ENCODE assay signal across 8 mouse cellular contexts in the genomic region with DNA sequence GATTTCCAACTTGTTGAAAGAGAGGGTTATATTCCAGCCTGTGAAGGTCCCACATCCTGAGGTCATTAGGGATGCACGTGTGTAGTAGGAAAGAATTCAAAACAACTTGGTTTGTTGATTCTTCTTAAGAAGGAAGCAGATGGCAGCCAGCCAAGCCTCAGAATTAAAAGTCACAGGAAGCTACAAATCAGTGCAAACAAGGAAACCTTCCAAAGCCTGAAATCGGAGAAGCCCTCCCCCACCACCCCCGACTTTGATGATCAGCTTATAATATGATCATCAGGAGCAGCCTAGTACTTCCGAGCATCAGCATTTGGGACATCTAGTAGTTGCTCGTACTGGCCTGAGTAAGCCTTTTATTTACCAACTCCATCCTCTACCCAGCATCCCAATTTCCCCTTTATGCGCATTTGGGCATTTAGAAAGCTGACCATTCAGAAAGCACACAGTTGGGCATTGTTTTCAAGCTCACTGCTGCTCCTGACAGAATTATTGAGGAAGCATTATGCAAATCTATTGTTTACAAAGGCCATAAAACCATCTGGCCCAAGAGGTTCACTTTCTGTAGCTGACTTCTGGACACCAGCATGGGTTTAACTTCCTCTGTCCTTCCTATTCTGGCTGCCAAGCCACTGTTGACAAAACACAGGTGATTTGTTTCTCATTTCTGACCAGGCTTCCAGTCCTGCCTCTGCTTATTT. TPM values are rescaled to one million over a fixed set of nuclear protein-coding genes. Genes with fewer than 3 reads are reported as not detected.
DNase-seq lines count a peak whose midpoint lies in the region; ATAC-seq and TF ChIP-seq lines count a peak whose summit lies in the region.

No protein-coding gene starts in this region.

- H3K36me3 ChIP-seq in liver, adult 2 months (ENCODE audit: control insufficient read depth, insufficient read depth, low read length): no peaks in the 10 kb centered on the region
- no peaks in the 10 kb centered on the region for H3K36me3 ChIP-seq in liver, embryonic 12.5 days

- TF ChIP-seq POLR2A in liver, adult 2 months (IDR thresholded peaks at IDR 0.05; ENCODE audit: extremely low read depth, insufficient read depth, low read length): no peak

- TF ChIP-seq CTCF in liver, adult 2 months (IDR thresholded peaks at IDR 0.05; ENCODE audit: low read depth, low read length): no peak

- no peaks in the 10 kb centered on the region for H3K27me3 ChIP-seq in liver, adult 2 months (ENCODE audit: control insufficient read depth, insufficient read depth, low read length)
- H3K27me3 ChIP-seq in liver, embryonic 12.5 days (replicated peaks): no peaks in the 10 kb centered on the region

- H3K4me2 ChIP-seq in liver, embryonic 12.5 days: no peak overlapping the region

- WGBS in liver, adult 2 months: 53% methylated on average over 6 of the region's 6 CpGs
- 40% methylated on average over 6 of the region's 6 CpGs for WGBS in liver, embryonic 12.5 days (ENCODE audit: insufficient replicate concordance)

- DNase-seq in liver, adult 2 months (ENCODE audit: extremely low read depth, low read depth, low spot score): peak; percentile 11
- DNase-seq in adrenal gland, adult (ENCODE audit: inconsistent age in 2 of 2, low spot score in 1 of 2): peak; percentile 20 to 63
- peak; percentile 67 for DNase-seq in forelimb bud, embryonic 11.5 days (ENCODE audit: low read depth, low spot score)
- peak; percentile 65 for DNase-seq in kidney, adult 18-20 months
- DNase-seq in lung, postnatal 14 days: peak; percentile 56
- no peak for DNase-seq in urinary bladder, adult 2 months (ENCODE audit: low spot score)

- no peak overlapping the region for H3K27ac ChIP-seq in liver, adult 2 months (replicated peaks; ENCODE audit: insufficient read depth, low read depth, low read length)
- H3K27ac ChIP-seq in liver, embryonic 12.5 days: no peak overlapping the region

- no peaks in the 10 kb centered on the region for H3K79me2 ChIP-seq in liver, adult 2 months (ENCODE audit: control insufficient read depth, insufficient read depth, low read length)

- no peak overlapping the region for H3K4me3 ChIP-seq in liver, adult 2 months (ENCODE audit: insufficient read depth, low read depth, low read length)
- H3K4me3 ChIP-seq in liver, embryonic 12.5 days: no peak overlapping the region

- H3K9me3 ChIP-seq in liver, embryonic 12.5 days (replicated peaks): no peaks in the 10 kb centered on the region

- no peaks in the 10 kb centered on the region for H3K4me1 ChIP-seq in liver, adult 2 months (ENCODE audit: control insufficient read depth, insufficient read depth, low read length)
- H3K4me1 ChIP-seq in liver, embryonic 12.5 days: no peaks in the 10 kb centered on the region

- no peak overlapping the region for H3K9ac ChIP-seq in liver, adult 2 months (ENCODE audit: low read depth, low read length)
- no peak overlapping the region for H3K9ac ChIP-seq in liver, embryonic 12.5 days

- no peak for ATAC-seq in liver, embryonic 12.5 days
- no peak for ATAC-seq in inflammation-experienced regulatory T-cells, adult 6 months

RNA-seq across cellular contexts. Expression of a gene that starts 59.9 kb away (rescaled TPM):
- 21.7 and 23.0 TPM in 2 replicates for total RNA-seq in liver, adult 2 months (2014; rRNA removed)
- 9.0 and 9.8 TPM in 2 replicates for polyA plus RNA-seq in liver, adult 2 months (2012; rRNA removed)
- polyA plus RNA-seq in liver, embryonic 12.5 days (2016; fragmentation: Nextera tagmentation; extraction: Ambion mirVana): 25.3 and 27.8 TPM in 2 replicates
- 10 to 100 TPM; 12.9 to 20.0 (median 19.0) TPM for polyA plus RNA-seq in inflammation-experienced regulatory T-cells, adult 6 months (2017; shearing (Covaris generic))
- 66.9 and 80.2 TPM in 2 replicates for polyA plus RNA-seq in urinary bladder, adult 2 months (2012; rRNA removed)
